Mouse (Mus musculus) heart, embryonic 15.5 days (tissue): ENCODE results near the gene Gigyf2. TPM values are rescaled to one million over a fixed set of nuclear protein-coding genes. Genes with fewer than 3 reads are reported as not detected.

ENCODE experiments used
- ATAC-seq: fragments of 200-750 bp; cut with Nextera tagmentation; replicated peaks from 2 replicates; pipeline ENCODE4 v1.8.0; 2017; ENCODE audit warnings: low read depth, moderate TSS enrichment; ENCODE audit not compliant: insufficient number of reproducible peaks, insufficient read depth, low FRiP score
- H3K27ac ChIP-seq: fragments of 300-500 bp; sonication (generic); 2 replicates; pipeline ENCODE4 v1.5.1; 2015; ENCODE audit warnings: mild to moderate bottlenecking, inconsistent platforms
- H3K27me3 ChIP-seq: fragments of 300-500 bp; sonication (generic); 2 replicates; pipeline ENCODE4 v1.6.1; 2015; ENCODE audit warnings: inconsistent platforms
- H3K36me3 ChIP-seq: fragments of 300-500 bp; sonication (generic); 2 replicates; pipeline ENCODE4 v1.6.1; 2015; ENCODE audit warnings: mild to moderate bottlenecking, inconsistent platforms
- H3K4me1 ChIP-seq: fragments of 300-500 bp; sonication (generic); replicated peaks from 2 replicates; pipeline ENCODE4 v1.6.1; 2015; ENCODE audit warnings: inconsistent platforms
- H3K4me2 ChIP-seq: fragments of 300-500 bp; sonication (generic); 2 replicates; pipeline ENCODE4 v1.6.1; 2015; ENCODE audit warnings: inconsistent platforms, mild to moderate bottlenecking, moderate library complexity
- H3K4me3 ChIP-seq: fragments of 300-500 bp; sonication (generic); 2 replicates; pipeline ENCODE4 v1.5.1; 2015; ENCODE audit warnings: mild to moderate bottlenecking, inconsistent platforms
- H3K9ac ChIP-seq: fragments of 300-500 bp; sonication (generic); 2 replicates; pipeline ENCODE4 v1.6.1; 2015; ENCODE audit warnings: mild to moderate bottlenecking, inconsistent platforms
- H3K9me3 ChIP-seq: fragments of 300-500 bp; sonication (generic); replicated peaks from 2 replicates; pipeline ENCODE4 v1.6.1; 2016; ENCODE audit warnings: inconsistent platforms
- WGBS: fragments of 180-500 bp; shearing (Covaris S2); methylation state at CpG from one replicate; pipeline ENCODE4 v1.1.7; 2015; ENCODE audit warnings: mixed read lengths; 5-methylcytosine and 5-hydroxymethylcytosine counted together
- polyA plus RNA-seq: library from polyadenylated mRNA; unstranded; fragments of >200 nt; fragmentation: Nextera tagmentation; extraction: Ambion mirVana; gene quantifications from 2 replicates; pipeline ENCODE4 v1.2.1, GENCODE M21; 2015

Gene Gigyf2
- polyA plus RNA-seq, 1 experiment from 2014 or later, result 30.8 TPM

GRCm38 (mm10) chr1:87493542-87493941, 166.7 kb downstream of the Gigyf2 start:
- no peaks in the 10 kb centered on the region for H3K4me1 ChIP-seq
- WGBS, result 66% methylated on average over 4 of the region's 4 CpGs
- H3K9me3 ChIP-seq, result no peaks in the 10 kb centered on the region
- no peaks in the 10 kb centered on the region for H3K36me3 ChIP-seq
- H3K4me3 ChIP-seq, result no peak overlapping the region
- H3K27me3 ChIP-seq, result no peaks in the 10 kb centered on the region
- no peak overlapping the region for H3K27ac ChIP-seq
- H3K4me2 ChIP-seq, result no peak overlapping the region
- no peak overlapping the region for H3K9ac ChIP-seq
- ATAC-seq, result no peak

Other genes starting within 250 kb of the Gigyf2 start
- gene Alppl2, start 237.1 kb upstream of the Gigyf2 start, polyA plus RNA-seq, result not detected in 2 replicates
- gene Alpi, start 225.4 kb upstream of the Gigyf2 start, polyA plus RNA-seq, result not detected in 2 replicates
- not detected in 2 replicates for gene Akp3, start 202.0 kb upstream of the Gigyf2 start, polyA plus RNA-seq
- 0.83 and 5.1 TPM in 2 replicates for gene Ecel1, start 170.5 kb upstream of the Gigyf2 start, polyA plus RNA-seq
- gene Prss56, start 143.7 kb upstream of the Gigyf2 start, polyA plus RNA-seq, result 0.05 and 0.08 TPM in 2 replicates
- gene Chrnd, start 136.4 kb upstream of the Gigyf2 start, polyA plus RNA-seq, result not detected in 2 replicates
- 1.1 and 1.4 TPM in 2 replicates for gene Chrng, start 122.3 kb upstream of the Gigyf2 start, polyA plus RNA-seq
- gene Eif4e2, start 113.1 kb upstream of the Gigyf2 start, polyA plus RNA-seq, result 99.0 and 106 TPM in 2 replicates
- gene Efhd1, start 62.6 kb upstream of the Gigyf2 start, polyA plus RNA-seq, result 0.23 and 1.6 TPM in 2 replicates
- 0.35 and 0.62 TPM in 2 replicates for gene Kcnj13, start 67.7 kb downstream of the Gigyf2 start, polyA plus RNA-seq
- gene Snorc, start 143.3 kb downstream of the Gigyf2 start, polyA plus RNA-seq, result 1.1 TPM in 1 of 2 replicates, not detected in the other
- 0.53 and 2.3 TPM in 2 replicates for gene Neu2, start 182.9 kb downstream of the Gigyf2 start, polyA plus RNA-seq
- gene Ngef, start 246.9 kb downstream of the Gigyf2 start, polyA plus RNA-seq, result 0.34 and 1.0 TPM in 2 replicates